Mouse (Mus musculus): Measurements from ENCODE around the gene Sh3glb2. TPM values are rescaled to one million over a fixed set of nuclear protein-coding genes. Genes with fewer than 3 reads are reported as not detected.

Gene Sh3glb2
- polyA plus RNA-seq (2012; rRNA removed; ENCODE audit: low replicate concordance): 149 and 156 TPM in 2 replicates

GRCm38 (mm10) chr2:30358533-30359531, at the start of gene Sh3glb2:
TSS of gene Sh3glb2 (minus strand) at chr2:30359337.

GRCm38 (mm10) chr2:30392114-30392576, 33.0 kb upstream of the Sh3glb2 start, which contains the start of gene Dolpp1:
TSS of gene Dolpp1 (plus strand) at chr2:30392254.

GRCm38 (mm10) chr2:30363773-30364650, 4.9 kb upstream of the Sh3glb2 start, which contains the start of gene Miga2:
TSS of gene Miga2 (plus strand) at chr2:30364233.

Other genes starting within 250 kb of the Sh3glb2 start
- gene Zer1, start 234.8 kb downstream of the Sh3glb2 start, polyA plus RNA-seq (2012; rRNA removed; ENCODE audit: low replicate concordance): 37.7 and 41.5 TPM in 2 replicates
- 75.7 and 94.3 TPM in 2 replicates for gene Tbc1d13, start 225.6 kb downstream of the Sh3glb2 start, polyA plus RNA-seq (2012; rRNA removed; ENCODE audit: low replicate concordance)
- 88.4 and 254 TPM in 2 replicates for gene Endog, start 187.8 kb downstream of the Sh3glb2 start, polyA plus RNA-seq (2012; rRNA removed; ENCODE audit: low replicate concordance)
- gene Spout1, start 180.9 kb downstream of the Sh3glb2 start, polyA plus RNA-seq (2012; rRNA removed; ENCODE audit: low replicate concordance): 19.1 and 20.7 TPM in 2 replicates
- gene Kyat1, start 153.5 kb downstream of the Sh3glb2 start, polyA plus RNA-seq (2012; rRNA removed; ENCODE audit: low replicate concordance): 33.7 and 56.0 TPM in 2 replicates
- 15.3 and 19.6 TPM in 2 replicates for gene Lrrc8a, start 121.6 kb downstream of the Sh3glb2 start, polyA plus RNA-seq (2012; rRNA removed; ENCODE audit: low replicate concordance)
- 2.6 and 3.4 TPM in 2 replicates for gene Gm28035, start 118.8 kb downstream of the Sh3glb2 start, polyA plus RNA-seq (2012; rRNA removed; ENCODE audit: low replicate concordance)
- gene Phyhd1, start 93.1 kb downstream of the Sh3glb2 start, polyA plus RNA-seq (2012; rRNA removed; ENCODE audit: low replicate concordance): 4.4 and 5.9 TPM in 2 replicates
- not detected in 2 replicates for gene Gm28038, start 78.3 kb downstream of the Sh3glb2 start, polyA plus RNA-seq (2012; rRNA removed; ENCODE audit: low replicate concordance)
- 14.6 and 20.2 TPM in 2 replicates for gene Dolk, start 73.0 kb downstream of the Sh3glb2 start, polyA plus RNA-seq (2012; rRNA removed; ENCODE audit: low replicate concordance)
- 27.0 and 29.2 TPM in 2 replicates for gene Nup188, start 72.9 kb downstream of the Sh3glb2 start, polyA plus RNA-seq (2012; rRNA removed; ENCODE audit: low replicate concordance)
- gene Miga2, start 4.9 kb upstream of the Sh3glb2 start, polyA plus RNA-seq (2012; rRNA removed; ENCODE audit: low replicate concordance): 45.6 and 46.8 TPM in 2 replicates
- gene Dolpp1, start 32.9 kb upstream of the Sh3glb2 start, polyA plus RNA-seq (2012; rRNA removed; ENCODE audit: low replicate concordance): 157 and 199 TPM in 2 replicates
- 263 and 268 TPM in 2 replicates for gene Crat, start 56.5 kb upstream of the Sh3glb2 start, polyA plus RNA-seq (2012; rRNA removed; ENCODE audit: low replicate concordance)
- 138 and 167 TPM in 2 replicates for gene Ptpa, start 56.7 kb upstream of the Sh3glb2 start, polyA plus RNA-seq (2012; rRNA removed; ENCODE audit: low replicate concordance)
- 8.5 and 16.1 TPM in 2 replicates for gene Ier5l, start 114.9 kb upstream of the Sh3glb2 start, polyA plus RNA-seq (2012; rRNA removed; ENCODE audit: low replicate concordance)
- 0.85 TPM in 1 of 2 replicates, not detected in the other for gene Cstad, start 235.7 kb upstream of the Sh3glb2 start, polyA plus RNA-seq (2012; rRNA removed; ENCODE audit: low replicate concordance)